Mouse (Mus musculus): Measurements from ENCODE around the gene Btbd35f22. TPM values are rescaled to one million over a fixed set of nuclear protein-coding genes. Genes with fewer than 3 reads are reported as not detected.
"Not testable (repeated sequence)": the region's sequence is repeated elsewhere in the genome, so short reads cannot be mapped to it uniquely, and the experiment has no call there.

The Btbd35f22 gene
- total RNA-seq (2014; fragmentation: Nextera tagmentation) = not detected in 2 replicates
- total RNA-seq (2017) = not detected in 2 replicates

DNA sequence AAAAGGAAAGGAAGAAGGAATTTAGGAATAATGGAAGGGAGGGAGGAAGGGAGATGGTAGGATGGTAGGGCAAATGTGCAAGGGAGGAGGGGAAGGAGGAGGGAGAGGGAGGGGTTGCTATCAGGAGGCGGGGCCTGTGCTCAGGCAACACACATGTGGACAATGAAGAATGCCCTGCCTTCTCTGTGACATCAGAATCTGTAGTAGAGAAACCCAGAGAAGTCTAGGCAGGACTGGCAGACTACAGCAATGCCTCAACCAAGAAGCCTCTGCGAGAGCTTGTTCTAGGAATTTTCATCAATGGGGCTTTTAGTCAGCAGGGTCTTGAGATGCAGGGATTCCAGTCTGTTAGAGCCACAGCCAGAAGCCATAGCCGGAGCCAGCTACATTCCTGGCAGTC lies at the start of gene Btbd35f22:
Gene Btbd35f22, plus strand, starts transcription at position 301 of the 400 bp plus-strand sequence.
- not testable (repeated sequence) for ATAC-seq (replicated peaks; ENCODE audit: poor library complexity, severe bottlenecking)

Other genes starting within 250 kb of the Btbd35f22 start
- gene Gm21637, start 85.8 kb upstream of the Btbd35f22 start, total RNA-seq (2014; fragmentation: Nextera tagmentation) = not detected in 2 replicates
- gene Gm21637, start 85.8 kb upstream of the Btbd35f22 start, total RNA-seq (2017) = not detected in 2 replicates
- not detected in 2 replicates for gene Btbd35f2, start 230.6 kb downstream of the Btbd35f22 start, total RNA-seq (2014; fragmentation: Nextera tagmentation)
- gene Btbd35f2, start 230.6 kb downstream of the Btbd35f22 start, total RNA-seq (2017) = not detected in 2 replicates

All from granulocyte monocyte progenitor cell, adult 5-6 weeks (primary cell).